In genomic region chr4:99163547-99163946, GRCm38 (mm10) we compare ENCODE assay signal across 7 mouse cellular contexts. TPM values are rescaled to one million over a fixed set of nuclear protein-coding genes. Genes with fewer than 3 reads are reported as not detected.
DNase-seq lines count a peak whose midpoint lies in the region; TF ChIP-seq lines count a peak whose summit lies in the region.

No protein-coding gene starts in this region.

- H3K9me3 ChIP-seq in limb, embryonic 10.5 days (replicated peaks), result no peaks in the 10 kb centered on the region

- intact Hi-C loops in left cerebral cortex, postnatal 36 days (cut with DNase I), result loop anchor here (5.0 kb wide), 1 partner anchor 41 kb away; the partner anchor contains the start of gene Dock7

- DNase-seq in lung, adult 18-20 months, result peak; percentile 60 to 75
- no peak for DNase-seq in lung, adult 2 months
- DNase-seq in brain, embryonic 14.5 days (ENCODE audit: low read depth), result peak; percentile 65
- DNase-seq in lung, postnatal 36 days, result peak; percentile 78
- DNase-seq in yolk sac, embryonic 10.5 days (ENCODE audit: low spot score), result peak; percentile 39
- DNase-seq in left cerebral cortex, postnatal 36 days (ENCODE audit: low spot score in 2 of 2), result no peak
- DNase-seq in limb, embryonic 10.5 days (ENCODE audit: low spot score), result no peak

- H3K36me3 ChIP-seq in limb, embryonic 10.5 days, result no peaks in the 10 kb centered on the region

- no peak for TF ChIP-seq CTCF in lung, adult 2 months (IDR thresholded peaks at IDR 0.05; ENCODE audit: insufficient read depth, low read length)
- TF ChIP-seq CTCF in brain, embryonic 14.5 days (IDR thresholded peaks at IDR 0.05; ENCODE audit: borderline replicate concordance, extremely low read depth, insufficient read depth, insufficient read length), result no peak

- H3K27ac ChIP-seq in limb, embryonic 10.5 days, result no peak overlapping the region

- no peak overlapping the region for H3K4me3 ChIP-seq in lung, adult 2 months (replicated peaks; ENCODE audit: extremely low read depth, low read depth, low read length)
- H3K4me3 ChIP-seq in limb, embryonic 10.5 days, result no peak overlapping the region

- no peaks in the 10 kb centered on the region for H3K27me3 ChIP-seq in limb, embryonic 10.5 days (ENCODE audit: low read depth, poor library complexity, severe bottlenecking)

- no peak for TF ChIP-seq POLR2A in lung, adult 2 months (IDR thresholded peaks at IDR 0.05; ENCODE audit: borderline replicate concordance, extremely low read depth, low read depth, low read length)
- no peak for TF ChIP-seq POLR2A in brain, embryonic 14.5 days (IDR thresholded peaks at IDR 0.05; ENCODE audit: borderline replicate concordance, extremely low read depth, insufficient read depth, insufficient read length, poor library complexity, severe bottlenecking)

- peaks cover 4% of the 10 kb centered on the region for H3K4me1 ChIP-seq in lung, adult 2 months (ENCODE audit: control insufficient read depth, insufficient read depth, low read length)
- H3K4me1 ChIP-seq in limb, embryonic 10.5 days, result peaks cover 40% of the 10 kb centered on the region

- WGBS in lung, adult 2 months, result 16% methylated on average over 4 of the region's 4 CpGs
- WGBS in limb, embryonic 10.5 days, result 18% methylated on average over 4 of the region's 4 CpGs

RNA-seq across cellular contexts. Expression of gene Atg4c, which starts 30.2 kb away (rescaled TPM):
- polyA plus RNA-seq in lung, adult 2 months (2012; rRNA removed), result 3.7 and 4.6 TPM in 2 replicates
- polyA plus RNA-seq in brain, embryonic 14.5 days (2012; rRNA removed), result 11.8 and 12.0 TPM in 2 replicates
- 10 to 100 TPM; 42.4 to 45.2 TPM for total RNA-seq in left cerebral cortex, postnatal 36 days (2021)
- 12.4 and 15.5 TPM in 2 replicates for polyA plus RNA-seq in limb, embryonic 10.5 days (2016; fragmentation: Nextera tagmentation; extraction: Ambion mirVana)

RNA-seq across cellular contexts. Expression of gene Dock7, which starts 42.8 kb away (rescaled TPM):
- polyA plus RNA-seq in lung, adult 2 months (2012; rRNA removed), result 25.7 and 38.0 TPM in 2 replicates
- 197 and 199 TPM in 2 replicates for polyA plus RNA-seq in brain, embryonic 14.5 days (2012; rRNA removed)
- 10 to 100 TPM; 36.0 to 45.1 TPM for total RNA-seq in left cerebral cortex, postnatal 36 days (2021)
- 74.8 and 92.5 TPM in 2 replicates for polyA plus RNA-seq in limb, embryonic 10.5 days (2016; fragmentation: Nextera tagmentation; extraction: Ambion mirVana)

Comparison
In these comparisons a context has a peak if more than half of its experiments do, and no peak if none do; other contexts are left out.
1. DNase-seq: peak in lung, adult 18-20 months (2 of 2), brain, embryonic 14.5 days (single experiment), lung, postnatal 36 days (single experiment) and yolk sac, embryonic 10.5 days (single experiment); none in lung, adult 2 months (single experiment), left cerebral cortex, postnatal 36 days (0 of 2) and limb, embryonic 10.5 days (single experiment).